Mouse (Mus musculus): Measurements from ENCODE around the gene Ryr1.

- no peak for TF ChIP-seq CTCF (IDR thresholded peaks at IDR 0.05; ENCODE audit: borderline replicate concordance, insufficient read depth, low read depth, low read length)
- TF ChIP-seq POLR2A (IDR thresholded peaks at IDR 0.05; ENCODE audit: borderline replicate concordance, insufficient read depth, low read length), result no peak
Measured at GRCm38 (mm10) chr7:29048615-29049014, 76.4 kb downstream of the Ryr1 start.
